Mouse (Mus musculus) limb, embryonic 13.5 days (tissue): ENCODE results near the gene Cfap43. TPM values are rescaled to one million over a fixed set of nuclear protein-coding genes. Genes with fewer than 3 reads are reported as not detected.

Source experiments
- ATAC-seq: fragments of 200-750 bp; cut with Nextera tagmentation; 2 replicates; pipeline ENCODE4 v1.8.0; 2017; ENCODE audit warnings: low read depth, moderate number of reproducible peaks, moderate TSS enrichment; ENCODE audit not compliant: low FRiP score
- H3K27ac ChIP-seq: fragments of 300-500 bp; sonication (generic); 2 replicates; pipeline ENCODE4 v1.5.1; 2015; ENCODE audit warnings: inconsistent platforms, mild to moderate bottlenecking, moderate library complexity
- H3K27me3 ChIP-seq: fragments of 300-500 bp; sonication (generic); 2 replicates; pipeline ENCODE4 v1.6.1; 2015; ENCODE audit warnings: mild to moderate bottlenecking, inconsistent platforms
- H3K36me3 ChIP-seq: fragments of 300-500 bp; sonication (generic); 2 replicates; pipeline ENCODE4 v1.6.1; 2015; ENCODE audit warnings: inconsistent platforms, mild to moderate bottlenecking, moderate library complexity
- H3K4me1 ChIP-seq: fragments of 300-500 bp; sonication (generic); 2 replicates; pipeline ENCODE4 v1.6.1; 2015; ENCODE audit warnings: inconsistent platforms
- H3K4me2 ChIP-seq: fragments of 300-500 bp; sonication (generic); replicated peaks from 2 replicates; pipeline ENCODE4 v1.6.1; 2015; ENCODE audit warnings: inconsistent platforms, mild to moderate bottlenecking, moderate library complexity
- H3K4me3 ChIP-seq: fragments of 300-500 bp; sonication (generic); 2 replicates; pipeline ENCODE4 v1.5.1; 2015; ENCODE audit warnings: moderate library complexity, mild to moderate bottlenecking, inconsistent platforms
- H3K9ac ChIP-seq: fragments of 300-500 bp; sonication (generic); 2 replicates; pipeline ENCODE4 v1.6.1; 2015; ENCODE audit warnings: mild to moderate bottlenecking, inconsistent platforms
- H3K9me3 ChIP-seq: fragments of 300-500 bp; sonication (generic); 2 replicates; pipeline ENCODE4 v1.6.1; 2016; ENCODE audit warnings: inconsistent platforms
- WGBS: fragments of 180-500 bp; shearing (Covaris S2); methylation state at CpG from one replicate; pipeline ENCODE4 v1.1.7; 2015; 5-methylcytosine and 5-hydroxymethylcytosine counted together
- polyA plus RNA-seq: library from polyadenylated mRNA; unstranded; fragments of >200 nt; fragmentation: Nextera tagmentation; extraction: Ambion mirVana; gene quantifications from 2 replicates; pipeline ENCODE4 v1.2.1, GENCODE M21; 2015

Cfap43 gene
- polyA plus RNA-seq, 1 experiment from 2014 or later, result 0.09 TPM

GRCm38 (mm10) chr19:47713457-47713856, 205.6 kb downstream of the Cfap43 start:
- H3K9ac ChIP-seq, result no peak overlapping the region
- H3K4me3 ChIP-seq, result no peak overlapping the region
- H3K4me2 ChIP-seq, result no peak overlapping the region
- H3K27me3 ChIP-seq, result no peaks in the 10 kb centered on the region
- H3K9me3 ChIP-seq, result no peaks in the 10 kb centered on the region
- H3K27ac ChIP-seq, result no peak overlapping the region
- WGBS, result 64% methylated on average over 9 of the region's 9 CpGs
- H3K36me3 ChIP-seq, result no peaks in the 10 kb centered on the region
- ATAC-seq, result no peak
- no peaks in the 10 kb centered on the region; the same call in 1 of the 2 replicates for H3K4me1 ChIP-seq

GRCm38 (mm10) chr19:47710376-47710775, 208.7 kb downstream of the Cfap43 start:
- WGBS, result 79% methylated on average over 4 of the region's 4 CpGs

GRCm38 (mm10) chr19:47705772-47706309, 213.2 kb downstream of the Cfap43 start:
- H3K4me2 ChIP-seq, result no peak overlapping the region
- WGBS, result 90% methylated on average over 8 of the region's 8 CpGs
- H3K4me1 ChIP-seq, result 0 out of 2 replicates have a peak, but pooled peaks cover 3% of the 10 kb centered on the region
- no peaks in the 10 kb centered on the region for H3K36me3 ChIP-seq
- ATAC-seq, result no peak
- no peak overlapping the region for H3K9ac ChIP-seq
- no peaks in the 10 kb centered on the region for H3K9me3 ChIP-seq
- H3K27me3 ChIP-seq, result no peaks in the 10 kb centered on the region
- H3K27ac ChIP-seq, result no peak overlapping the region
- no peak overlapping the region for H3K4me3 ChIP-seq

More at GRCm38 (mm10) chr19:47710376-47710775, 208.7 kb downstream of the Cfap43 start:
- Histone ChIP-seq H3K27me3 (no peaks in the 10 kb centered on the region), H3K9me3 (no peaks in the 10 kb centered on the region), H3K36me3 (no peaks in the 10 kb centered on the region), H3K4me3 (no peak overlapping the region), H3K4me2 (no peak overlapping the region), H3K27ac (no peak overlapping the region), H3K9ac (no peak overlapping the region), H3K4me1 (peaks cover 3% of the 10 kb centered on the region; the same call in 1 of the 2 replicates)
- no peak for ATAC-seq

- WGBS, result 71% methylated on average over 13 of the region's 13 CpGs
- no peak overlapping the region for H3K27ac ChIP-seq
These were observed 213.9 kb downstream of the Cfap43 start for GRCm38 (mm10) chr19:47705080-47705771.

GRCm38 (mm10) chr19:47700509-47700908, 218.6 kb downstream of the Cfap43 start:
- Histone ChIP-seq H3K36me3 (no peaks in the 10 kb centered on the region), H3K9me3 (no peaks in the 10 kb centered on the region), H3K27me3 (no peaks in the 10 kb centered on the region), H3K4me3 (no peak overlapping the region), H3K9ac (no peak overlapping the region), H3K4me2 (no peak overlapping the region), H3K4me1 (no peaks in the 10 kb centered on the region), H3K27ac (no peak overlapping the region)
- no peak for ATAC-seq
- 86% methylated on average over 8 of the region's 8 CpGs for WGBS

More at GRCm38 (mm10) chr19:47705080-47705771, 213.9 kb downstream of the Cfap43 start:
- H3K27me3 ChIP-seq, result no peaks in the 10 kb centered on the region
- H3K9me3 ChIP-seq, result no peaks in the 10 kb centered on the region
- no peak overlapping the region for H3K4me3 ChIP-seq
- H3K4me2 ChIP-seq, result no peak overlapping the region
- ATAC-seq, result no peak
- H3K4me1 ChIP-seq, result 0 out of 2 replicates have a peak, but pooled peaks cover 3% of the 10 kb centered on the region
- no peak overlapping the region for H3K9ac ChIP-seq
- no peaks in the 10 kb centered on the region for H3K36me3 ChIP-seq

- 55% methylated on average over 9 of the region's 9 CpGs for WGBS
- no peak overlapping the region for H3K4me3 ChIP-seq
- no peaks in the 10 kb centered on the region for H3K9me3 ChIP-seq
- no peaks in the 10 kb centered on the region for H3K36me3 ChIP-seq
- no peak overlapping the region for H3K4me2 ChIP-seq
- no peak overlapping the region for H3K27ac ChIP-seq
- H3K27me3 ChIP-seq, result no peaks in the 10 kb centered on the region
- ATAC-seq, result no peak
- H3K9ac ChIP-seq, result no peak overlapping the region
- no peaks in the 10 kb centered on the region for H3K4me1 ChIP-seq
These were observed 219.3 kb downstream of the Cfap43 start for GRCm38 (mm10) chr19:47699743-47700142.

- H3K36me3 ChIP-seq, result no peaks in the 10 kb centered on the region
- 75% methylated on average over 9 of the region's 9 CpGs for WGBS
- H3K4me1 ChIP-seq, result no peaks in the 10 kb centered on the region
These were observed 220.8 kb downstream of the Cfap43 start for GRCm38 (mm10) chr19:47698266-47698665.

GRCm38 (mm10) chr19:47697067-47697466, 222.0 kb downstream of the Cfap43 start:
- H3K27me3 ChIP-seq, result no peaks in the 10 kb centered on the region
- H3K4me2 ChIP-seq, result no peak overlapping the region
- no peaks in the 10 kb centered on the region for H3K9me3 ChIP-seq
- no peak overlapping the region for H3K27ac ChIP-seq
- no peak overlapping the region for H3K9ac ChIP-seq
- no peak for ATAC-seq
- 0 out of 2 replicates have a peak, but pooled peaks cover 4% of the 10 kb centered on the region for H3K4me1 ChIP-seq
- no peak overlapping the region for H3K4me3 ChIP-seq
- 85% methylated on average over 11 of the region's 11 CpGs for WGBS
- no peaks in the 10 kb centered on the region for H3K36me3 ChIP-seq

More at GRCm38 (mm10) chr19:47698266-47698665, 220.8 kb downstream of the Cfap43 start:
- H3K9ac ChIP-seq, result no peak overlapping the region
- no peak for ATAC-seq
- H3K4me2 ChIP-seq, result no peak overlapping the region
- no peak overlapping the region for H3K4me3 ChIP-seq
- no peak overlapping the region for H3K27ac ChIP-seq
- H3K9me3 ChIP-seq, result no peaks in the 10 kb centered on the region
- H3K27me3 ChIP-seq, result no peaks in the 10 kb centered on the region

GRCm38 (mm10) chr19:47696411-47696810, 222.7 kb downstream of the Cfap43 start:
- peaks cover 11% of the 10 kb centered on the region for H3K4me1 ChIP-seq
- WGBS, result 94% methylated on average over 8 of the region's 8 CpGs
- no peaks in the 10 kb centered on the region for H3K36me3 ChIP-seq
- H3K4me3 ChIP-seq, result no peak overlapping the region
- H3K27ac ChIP-seq, result no peak overlapping the region
- no peaks in the 10 kb centered on the region for H3K9me3 ChIP-seq
- H3K27me3 ChIP-seq, result no peaks in the 10 kb centered on the region
- no peak overlapping the region for H3K9ac ChIP-seq
- no peak for ATAC-seq
- no peak overlapping the region for H3K4me2 ChIP-seq

- ATAC-seq, result no peak
- no peak overlapping the region for H3K4me2 ChIP-seq
- no peak overlapping the region for H3K4me3 ChIP-seq
- 92% methylated on average over 6 of the region's 6 CpGs for WGBS
- 0 out of 2 replicates have a peak, but pooled peaks cover 2% of the 10 kb centered on the region for H3K27me3 ChIP-seq
- no peak overlapping the region for H3K9ac ChIP-seq
- H3K9me3 ChIP-seq, result no peaks in the 10 kb centered on the region
- H3K36me3 ChIP-seq, result no peaks in the 10 kb centered on the region
- H3K27ac ChIP-seq, result no peak overlapping the region
- peaks cover 14% of the 10 kb centered on the region for H3K4me1 ChIP-seq
These were observed 223.4 kb downstream of the Cfap43 start for GRCm38 (mm10) chr19:47695725-47696124.

GRCm38 (mm10) chr19:47691994-47692393, 227.1 kb downstream of the Cfap43 start, which contains the start of gene Col17a1:
TSS of gene Col17a1 (minus strand) at chr19:47692094.
- Histone ChIP-seq H3K27ac (peak within 1 kb of the TSS; percentile 74; the same call in 1 of the 2 replicates), H3K9ac (peak within 1 kb of the TSS; percentile 39; the same call in 1 of the 2 replicates), H3K4me1 (peaks cover 16% of the 10 kb centered on the region), H3K27me3 (0 out of 2 replicates have a peak, but pooled peaks cover 7% of the 10 kb centered on the region), H3K9me3 (no peaks in the 10 kb centered on the region), H3K36me3 (no peaks in the 10 kb centered on the region), H3K4me3 (peak within 1 kb of the TSS; percentile 22), H3K4me2 (peak within 1 kb of the TSS; percentile 26)
- 52% methylated on average over 6 of the region's 6 CpGs for WGBS
- no peak for ATAC-seq

- 0 out of 2 replicates have a peak, but pooled peaks cover 7% of the 10 kb centered on the region for H3K27me3 ChIP-seq
- no peaks in the 10 kb centered on the region for H3K9me3 ChIP-seq
- H3K4me2 ChIP-seq, result no peak overlapping the region
- ATAC-seq, result no peak
- no peaks in the 10 kb centered on the region for H3K36me3 ChIP-seq
- H3K9ac ChIP-seq, result no peak overlapping the region
- peaks cover 37% of the 10 kb centered on the region for H3K4me1 ChIP-seq
- H3K4me3 ChIP-seq, result no peak overlapping the region
- WGBS, result 88% methylated on average over 7 of the region's 7 CpGs
- H3K27ac ChIP-seq, result no peak overlapping the region
These were observed 229.5 kb downstream of the Cfap43 start for GRCm38 (mm10) chr19:47689592-47689991.
